Mouse (Mus musculus) CH12.LX (cell line): ENCODE measurements around the gene Oxct1.

Source experiments
- BHLHE40 ChIP-seq: IDR thresholded peaks from 2 replicates; pipeline ENCODE4 v1.6.1; 2011; ENCODE audit warnings: mild to moderate bottlenecking, low read depth, low read length, improper control_type of control experiment
- CHD2 ChIP-seq: IDR thresholded peaks from 2 replicates; pipeline ENCODE4 v1.6.1; 2011; ENCODE audit warnings: low read length, improper control_type of control experiment
- CTCF ChIP-seq, 2 experiments: IDR thresholded peaks in 1 of 2; conservative IDR thresholded peaks in 1 of 2; 2 replicates each; pipeline ENCODE4 v1.5.1; 2011 to 2012; ENCODE audit warnings: low read depth in 2 of 2, low read length in 2 of 2, improper control_type of control experiment in 1 of 2, inconsistent platforms in 1 of 2, mild to moderate bottlenecking in 1 of 2, moderate library complexity in 1 of 2
- ELF1 ChIP-seq: IDR thresholded peaks from 2 replicates; pipeline ENCODE4 v1.6.1; 2014; ENCODE audit warnings: low read depth, mild to moderate bottlenecking, inconsistent platforms, low read length, improper control_type of control experiment
- EP300 ChIP-seq: IDR thresholded peaks from 2 replicates; pipeline ENCODE4 v1.6.1; 2011; ENCODE audit warnings: low read length, improper control_type of control experiment
- HCFC1 ChIP-seq: IDR thresholded peaks from 2 replicates; pipeline ENCODE4 v1.6.1; 2012; ENCODE audit warnings: low read depth, mild to moderate bottlenecking, inconsistent platforms, low read length, improper control_type of control experiment
- JUND ChIP-seq: conservative IDR thresholded peaks from 2 replicates; pipeline ENCODE4 v1.6.1; 2011; ENCODE audit warnings: low read depth, low read length, improper control_type of control experiment
- NELFE ChIP-seq: IDR thresholded peaks from 2 replicates; pipeline ENCODE4 v1.6.1; 2011; ENCODE audit warnings: low read depth, low read length, improper control_type of control experiment
- POLR2A ChIP-seq: IDR thresholded peaks from 2 replicates; pipeline ENCODE4 v1.6.1; 2011; ENCODE audit warnings: low read depth, mild to moderate bottlenecking, improper control_type of control experiment, low read length
- UBTF ChIP-seq: IDR thresholded peaks from 2 replicates; pipeline ENCODE4 v1.6.1; 2012; ENCODE audit warnings: low read depth, mild to moderate bottlenecking, inconsistent platforms, low read length, improper control_type of control experiment, moderate library complexity
- USF2 ChIP-seq: conservative IDR thresholded peaks from 2 replicates; pipeline ENCODE4 v1.6.1; 2011; ENCODE audit warnings: low read depth, low read length, improper control_type of control experiment
- ZC3H11A ChIP-seq: IDR thresholded peaks from 2 replicates; pipeline ENCODE4 v1.6.1; 2012; ENCODE audit warnings: low read depth, mild to moderate bottlenecking, inconsistent platforms, low read length, improper control_type of control experiment
- ZNF384 ChIP-seq: IDR thresholded peaks from 2 replicates; pipeline ENCODE4 v1.6.1; 2012; ENCODE audit warnings: low read depth, low read length, improper control_type of control experiment, inconsistent platforms

GRCm38 (mm10) chr15:3979871-3980270, 46.3 kb upstream of the Oxct1 start:
- TF ChIP-seq HCFC1 (no peak), JUND (no peak), ZC3H11A (no peak), ZNF384 (no peak), POLR2A (no peak), ELF1 (no peak), UBTF (no peak), NELFE (no peak), CTCF (conservative IDR thresholded peaks at IDR 0.05 in 1 of 2, IDR thresholded peaks at IDR 0.05 in 1 of 2; ENCODE audit: low read depth in 2 of 2, low read length in 2 of 2) (no peak), USF2 (no peak), EP300 (no peak), CHD2 (no peak), BHLHE40 (no peak)
